Mouse (Mus musculus) kidney, embryonic 14.5 days (tissue): ENCODE results near the gene Sgce. TPM values are rescaled to one million over a fixed set of nuclear protein-coding genes. Genes with fewer than 3 reads are reported as not detected.
A peak's percentile ranks its signal among the peaks of the same experiment; 100 is the strongest.
"Not testable (repeated sequence)": the region's sequence is repeated elsewhere in the genome, so short reads cannot be mapped to it uniquely, and the experiment has no call there.

ENCODE experiments used
- ATAC-seq: fragments of 200-750 bp; cut with Nextera tagmentation; 2 replicates; pipeline ENCODE4 v1.8.0; 2017; ENCODE audit warnings: moderate number of reproducible peaks, mild to moderate bottlenecking, moderate TSS enrichment, moderate library complexity; ENCODE audit not compliant: low FRiP score, low TSS enrichment
- H3K27ac ChIP-seq: fragments of 300-500 bp; sonication (generic); 2 replicates; pipeline ENCODE4 v1.5.1; 2014; ENCODE audit warnings: low read depth, mild to moderate bottlenecking, low read length, moderate library complexity, mixed read lengths
- H3K27me3 ChIP-seq: fragments of 300-500 bp; sonication (generic); 2 replicates; pipeline ENCODE4 v1.6.1; 2014; ENCODE audit warnings: mild to moderate bottlenecking, low read length; ENCODE audit not compliant: control insufficient read depth, insufficient read depth
- H3K36me3 ChIP-seq: fragments of 300-500 bp; sonication (generic); 2 replicates; pipeline ENCODE4 v1.6.1; 2014; ENCODE audit warnings: low read length, mixed read lengths; ENCODE audit not compliant: control insufficient read depth, insufficient read depth
- H3K4me1 ChIP-seq: fragments of 300-500 bp; sonication (generic); 2 replicates; pipeline ENCODE4 v1.6.1; 2014; ENCODE audit warnings: low read length, mixed read lengths; ENCODE audit not compliant: control insufficient read depth, insufficient read depth
- H3K4me2 ChIP-seq: fragments of 300-500 bp; sonication (generic); replicated peaks from 2 replicates; pipeline ENCODE4 v1.6.1; 2014; ENCODE audit warnings: low read depth, mild to moderate bottlenecking, low read length
- H3K4me3 ChIP-seq: fragments of 300-500 bp; sonication (generic); 2 replicates; pipeline ENCODE4 v1.5.1; 2014; ENCODE audit warnings: mild to moderate bottlenecking, low read length
- H3K9ac ChIP-seq: fragments of 300-500 bp; sonication (generic); 2 replicates; pipeline ENCODE4 v1.6.1; 2014; ENCODE audit warnings: low read depth, mild to moderate bottlenecking, low read length, moderate library complexity
- H3K9me3 ChIP-seq: fragments of 300-500 bp; sonication (generic); 2 replicates; pipeline ENCODE4 v1.6.1; 2016; ENCODE audit warnings: low read length; ENCODE audit not compliant: control insufficient read depth
- WGBS: fragments of 180-500 bp; shearing (Covaris S2); extraction: QIAGEN DNeasy Blood & Tissue Kit; methylation state at CpG from one replicate; pipeline ENCODE4 v1.1.7; 2014; 5-methylcytosine and 5-hydroxymethylcytosine counted together
- polyA plus RNA-seq: library from polyadenylated mRNA; unstranded; fragments of >200 nt; fragmentation: Nextera tagmentation; extraction: Ambion mirVana; gene quantifications from 2 replicates; pipeline ENCODE4 v1.2.1, GENCODE M21; 2014

Sgce gene
- polyA plus RNA-seq = 35.4 and 40.1 TPM in 2 replicates

GRCm38 (mm10) chr6:4746696-4747439 is at the start of gene Sgce, which contains the start of gene Peg10:
Gene Sgce, minus strand, starts transcription at chr6:4747207.
Gene Peg10, plus strand, starts transcription at chr6:4747306.
- Histone ChIP-seq H3K36me3 (no peaks in the 10 kb centered on the region), H3K9me3 (peaks cover 18% of the 10 kb centered on the region), H3K4me3 (peak within 1 kb of the TSS; percentile 44), H3K27ac (peak within 1 kb of the TSS; percentile 65; the same call in 1 of the 2 replicates), H3K27me3 (no peaks in the 10 kb centered on the region), H3K4me1 (no peaks in the 10 kb centered on the region; the same call in 1 of the 2 replicates), H3K9ac (peak within 1 kb of the TSS; percentile 52), H3K4me2 (peak within 1 kb of the TSS; percentile 52)
- peak; percentile 65 for ATAC-seq
- 59% methylated on average over 36 of the region's 38 CpGs for WGBS

- no peaks in the 10 kb centered on the region for H3K9me3 ChIP-seq
- ATAC-seq = no peak
- H3K27me3 ChIP-seq = no peaks in the 10 kb centered on the region
- no peak overlapping the region for H3K4me2 ChIP-seq
- no peak overlapping the region for H3K4me3 ChIP-seq
- no peaks in the 10 kb centered on the region for H3K4me1 ChIP-seq
- H3K27ac ChIP-seq = no peak overlapping the region
- H3K36me3 ChIP-seq = no peaks in the 10 kb centered on the region
- 88% methylated on average over 1 of the region's 1 CpGs for WGBS
- no peak overlapping the region for H3K9ac ChIP-seq
Measured at GRCm38 (mm10) chr6:4796281-4796680, 49.3 kb upstream of the Sgce start.

DNA sequence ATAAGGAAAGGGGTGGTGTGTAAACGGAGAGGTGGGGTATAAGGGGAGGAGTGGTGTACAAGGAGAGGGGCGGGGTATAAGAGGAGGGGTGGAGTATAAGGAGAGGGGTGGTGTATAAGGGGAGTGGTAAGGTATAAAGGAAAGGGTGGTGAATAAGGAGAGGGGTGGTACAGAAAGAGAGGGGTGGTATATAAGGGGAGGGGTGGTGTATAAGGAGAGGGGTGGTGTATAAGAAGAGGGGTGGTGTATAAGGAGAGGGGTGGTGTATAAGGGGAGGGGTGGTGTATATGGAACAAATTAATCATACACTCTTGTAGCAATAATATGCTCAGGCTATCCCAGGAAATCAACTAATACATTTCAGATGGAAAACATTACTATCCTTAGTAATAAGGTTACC is 15.2 kb upstream of the Sgce start:
- no peaks in the 10 kb centered on the region for H3K9me3 ChIP-seq
- no peak overlapping the region for H3K9ac ChIP-seq
- WGBS = 31% methylated on average over 2 of the region's 2 CpGs
- H3K27me3 ChIP-seq = no peaks in the 10 kb centered on the region
- peak; percentile 97 for ATAC-seq
- H3K27ac ChIP-seq = no peak overlapping the region
- H3K36me3 ChIP-seq = no peaks in the 10 kb centered on the region
- no peak overlapping the region for H3K4me2 ChIP-seq
- no peak overlapping the region for H3K4me3 ChIP-seq
- H3K4me1 ChIP-seq = no peaks in the 10 kb centered on the region

GRCm38 (mm10) chr6:4761415-4762142 is 14.6 kb upstream of the Sgce start:
- not testable (repeated sequence) for ATAC-seq, H3K4me2 ChIP-seq, H3K4me1 ChIP-seq, H3K27me3 ChIP-seq, H3K36me3 ChIP-seq, H3K4me3 ChIP-seq, H3K27ac ChIP-seq, H3K9me3 ChIP-seq, H3K9ac ChIP-seq
- WGBS = 37% methylated on average over 3 of the region's 3 CpGs

- no peak overlapping the region for H3K9ac ChIP-seq
- no peak for ATAC-seq
- H3K9me3 ChIP-seq = peaks cover 12% of the 10 kb centered on the region
- no peak overlapping the region for H3K4me2 ChIP-seq
- H3K27me3 ChIP-seq = no peaks in the 10 kb centered on the region
- no peak overlapping the region for H3K4me3 ChIP-seq
- 96% methylated on average over 16 of the region's 16 CpGs for WGBS
- H3K36me3 ChIP-seq = no peaks in the 10 kb centered on the region
- H3K4me1 ChIP-seq = no peaks in the 10 kb centered on the region
- no peak overlapping the region for H3K27ac ChIP-seq
Measured at GRCm38 (mm10) chr6:4754886-4755285, 7.9 kb upstream of the Sgce start.

DNA sequence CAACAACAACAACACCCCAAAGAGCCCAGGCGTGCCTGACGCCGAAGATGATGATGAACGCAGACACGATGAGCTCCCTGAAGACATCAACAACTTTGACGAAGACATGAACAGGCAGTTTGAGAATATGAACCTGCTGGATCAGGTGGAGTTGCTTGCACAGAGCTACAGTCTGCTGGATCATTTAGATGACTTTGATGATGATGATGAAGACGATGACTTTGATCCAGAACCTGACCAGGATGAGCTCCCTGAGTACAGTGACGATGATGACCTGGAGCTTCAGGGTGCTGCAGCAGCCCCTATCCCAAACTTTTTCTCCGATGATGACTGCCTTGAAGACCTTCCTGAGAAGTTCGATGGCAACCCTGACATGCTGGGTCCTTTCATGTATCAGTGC is 7.3 kb upstream of the Sgce start:
- peaks cover 12% of the 10 kb centered on the region for H3K9me3 ChIP-seq
- H3K27me3 ChIP-seq = no peaks in the 10 kb centered on the region
- no peak overlapping the region for H3K4me3 ChIP-seq
- no peak overlapping the region for H3K4me2 ChIP-seq
- H3K36me3 ChIP-seq = no peaks in the 10 kb centered on the region
- 95% methylated on average over 10 of the region's 10 CpGs for WGBS
- ATAC-seq = no peak
- H3K9ac ChIP-seq = no peak overlapping the region
- H3K4me1 ChIP-seq = no peaks in the 10 kb centered on the region
- no peak overlapping the region for H3K27ac ChIP-seq

GRCm38 (mm10) chr6:4751355-4751754 is 4.3 kb upstream of the Sgce start:
- no peak for ATAC-seq
- Histone ChIP-seq H3K27me3 (no peaks in the 10 kb centered on the region), H3K27ac (no peak overlapping the region), H3K4me2 (no peak overlapping the region), H3K4me1 (no peaks in the 10 kb centered on the region), H3K4me3 (no peak overlapping the region), H3K9ac (no peak overlapping the region), H3K9me3 (peaks cover 30% of the 10 kb centered on the region), H3K36me3 (no peaks in the 10 kb centered on the region)
- 78% methylated on average over 4 of the region's 4 CpGs for WGBS

GRCm38 (mm10) chr6:4749091-4749490 is 2.1 kb upstream of the Sgce start:
- WGBS = 47% methylated on average over 22 of the region's 22 CpGs
- no peaks in the 10 kb centered on the region for H3K27me3 ChIP-seq
- peak; percentile 96 for ATAC-seq
- H3K4me2 ChIP-seq = peak overlapping the region; percentile 52
- no peaks in the 10 kb centered on the region for H3K36me3 ChIP-seq
- H3K4me3 ChIP-seq = peak overlapping the region; percentile 44
- peaks cover 18% of the 10 kb centered on the region for H3K9me3 ChIP-seq
- H3K9ac ChIP-seq = no peak overlapping the region
- H3K27ac ChIP-seq = no peak overlapping the region
- H3K4me1 ChIP-seq = no peaks in the 10 kb centered on the region

DNA sequence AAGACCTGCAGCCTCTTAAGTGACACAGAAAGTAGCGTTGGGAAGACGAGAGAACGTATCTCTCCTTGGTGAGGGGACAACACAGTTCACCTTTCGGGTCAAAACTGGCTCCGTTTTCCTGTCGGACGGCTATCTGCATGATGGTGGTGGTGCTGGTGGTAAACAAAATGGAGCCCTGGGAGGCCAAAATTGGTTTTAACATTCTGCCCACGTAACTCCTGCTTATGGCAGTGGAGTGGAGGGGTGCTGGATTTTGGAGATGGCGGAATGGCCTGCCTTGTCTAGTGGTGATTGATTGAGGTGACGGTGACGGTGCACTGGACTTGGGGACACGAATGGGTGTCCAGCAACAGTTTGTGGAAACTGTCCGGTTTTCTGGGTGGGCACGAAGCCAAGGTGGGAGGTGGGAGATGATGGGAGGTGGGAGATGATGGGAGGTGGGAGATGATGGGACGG is 1.5 kb upstream of the Sgce start:
- 50% methylated on average over 15 of the region's 15 CpGs for WGBS
- Histone ChIP-seq H3K4me3 (peak overlapping the region; percentile 44), H3K9me3 (peaks cover 18% of the 10 kb centered on the region), H3K27ac (no peak overlapping the region), H3K27me3 (no peaks in the 10 kb centered on the region), H3K9ac (no peak overlapping the region), H3K36me3 (no peaks in the 10 kb centered on the region), H3K4me2 (peak overlapping the region; percentile 52), H3K4me1 (no peaks in the 10 kb centered on the region)
- peak; percentile 22; the same call in 1 of the 2 replicates for ATAC-seq
